Mouse (Mus musculus): ENCODE measurements around the gene Wdfy2. TPM values are rescaled to one million over a fixed set of nuclear protein-coding genes. Genes with fewer than 3 reads are reported as not detected.

The Wdfy2 gene
- polyA plus RNA-seq, 1 experiment: 9.5 TPM

GRCm38 (mm10) chr14:62842495-62842894 is 5.0 kb downstream of the Wdfy2 start:
- no peak overlapping the region for H3K4me3 ChIP-seq (ENCODE audit: extremely low read depth, insufficient read depth, insufficient read length)
- no peak for DNase-seq (ENCODE audit: low read depth in 1 of 2, low spot score in 2 of 2)
- peaks cover 1% of the 10 kb centered on the region; the same call in 1 of the 2 replicates for H3K36me3 ChIP-seq (ENCODE audit: control insufficient read depth, insufficient read depth, low read length)
- no peak for TF ChIP-seq CTCF (IDR thresholded peaks at IDR 0.05; ENCODE audit: extremely low read depth, insufficient read depth, insufficient read length, insufficient replicate concordance)
- TF ChIP-seq POLR2A (IDR thresholded peaks at IDR 0.05; ENCODE audit: low read depth, low read length): no peak
- no peak overlapping the region for H3K27ac ChIP-seq (ENCODE audit: insufficient read depth, low read length)
- no peaks in the 10 kb centered on the region for H3K27me3 ChIP-seq (ENCODE audit: control insufficient read depth, insufficient read depth, low read length)
- peaks cover 22% of the 10 kb centered on the region for H3K4me1 ChIP-seq (ENCODE audit: control insufficient read depth, insufficient read depth, insufficient read length)

DNA sequence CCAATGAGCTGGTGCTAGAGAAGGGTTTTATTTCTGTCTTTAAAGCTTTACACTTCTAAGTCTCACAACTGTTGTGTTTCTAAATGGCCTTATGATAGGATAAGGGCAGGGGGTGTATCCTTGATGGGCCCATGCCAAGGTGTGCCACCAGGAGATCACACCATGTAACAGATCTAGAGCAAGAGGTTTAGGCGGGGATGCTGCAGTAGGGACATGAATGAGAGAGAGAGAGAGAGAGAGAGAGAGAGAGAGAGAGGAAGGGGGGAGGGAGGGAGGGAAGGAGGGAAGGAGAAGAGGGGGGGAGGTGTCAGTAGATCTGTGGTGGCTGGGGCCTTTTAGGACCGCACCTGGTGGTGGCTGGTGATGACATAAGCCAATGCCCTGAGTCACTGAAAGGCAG is 5.5 kb downstream of the Wdfy2 start:
- TF ChIP-seq CTCF (IDR thresholded peaks at IDR 0.05; ENCODE audit: extremely low read depth, insufficient read depth, insufficient read length, insufficient replicate concordance) (no peak), POLR2A (IDR thresholded peaks at IDR 0.05; ENCODE audit: low read depth, low read length) (no peak)
- Histone ChIP-seq H3K36me3 (ENCODE audit: control insufficient read depth, insufficient read depth, low read length) (peaks cover 1% of the 10 kb centered on the region; the same call in 1 of the 2 replicates), H3K4me3 (ENCODE audit: extremely low read depth, insufficient read depth, insufficient read length) (no peak overlapping the region), H3K27me3 (ENCODE audit: control insufficient read depth, insufficient read depth, low read length) (no peaks in the 10 kb centered on the region), H3K4me1 (ENCODE audit: control insufficient read depth, insufficient read depth, insufficient read length) (peaks cover 22% of the 10 kb centered on the region), H3K27ac (ENCODE audit: insufficient read depth, low read length) (no peak overlapping the region)
- no peak for DNase-seq (ENCODE audit: low read depth in 1 of 2, low spot score in 2 of 2)
- 64% methylated on average over 2 of the region's 2 CpGs for WGBS

GRCm38 (mm10) chr14:62844226-62844625 is 6.7 kb downstream of the Wdfy2 start:
- WGBS: 85% methylated on average over 8 of the region's 8 CpGs

GRCm38 (mm10) chr14:62845011-62845840 is 7.7 kb downstream of the Wdfy2 start:
- TF ChIP-seq CTCF (IDR thresholded peaks at IDR 0.05; ENCODE audit: extremely low read depth, insufficient read depth, insufficient read length, insufficient replicate concordance) (no peak), POLR2A (IDR thresholded peaks at IDR 0.05; ENCODE audit: low read depth, low read length) (no peak)
- Histone ChIP-seq H3K27me3 (ENCODE audit: control insufficient read depth, insufficient read depth, low read length) (no peaks in the 10 kb centered on the region), H3K27ac (ENCODE audit: insufficient read depth, low read length) (peak overlapping the region; percentile 5; the same call in 1 of the 2 replicates), H3K36me3 (ENCODE audit: control insufficient read depth, insufficient read depth, low read length) (peaks cover 1% of the 10 kb centered on the region; the same call in 1 of the 2 replicates), H3K4me3 (ENCODE audit: extremely low read depth, insufficient read depth, insufficient read length) (no peak overlapping the region), H3K4me1 (ENCODE audit: control insufficient read depth, insufficient read depth, insufficient read length) (peaks cover 16% of the 10 kb centered on the region; the same call in 1 of the 2 replicates)
- WGBS: 40% methylated on average over 8 of the region's 8 CpGs
- DNase-seq (ENCODE audit: low read depth in 1 of 2, low spot score in 2 of 2): no peak

More at GRCm38 (mm10) chr14:62844226-62844625, 6.7 kb downstream of the Wdfy2 start:
- H3K27ac ChIP-seq (ENCODE audit: insufficient read depth, low read length): no peak overlapping the region
- H3K4me1 ChIP-seq (ENCODE audit: control insufficient read depth, insufficient read depth, insufficient read length): peaks cover 19% of the 10 kb centered on the region
- no peak overlapping the region for H3K4me3 ChIP-seq (ENCODE audit: extremely low read depth, insufficient read depth, insufficient read length)
- H3K36me3 ChIP-seq (ENCODE audit: control insufficient read depth, insufficient read depth, low read length): peaks cover 1% of the 10 kb centered on the region; the same call in 1 of the 2 replicates
- TF ChIP-seq POLR2A (IDR thresholded peaks at IDR 0.05; ENCODE audit: low read depth, low read length) (no peak), CTCF (IDR thresholded peaks at IDR 0.05; ENCODE audit: extremely low read depth, insufficient read depth, insufficient read length, insufficient replicate concordance) (no peak)
- no peak for DNase-seq (ENCODE audit: low read depth in 1 of 2, low spot score in 2 of 2)
- H3K27me3 ChIP-seq (ENCODE audit: control insufficient read depth, insufficient read depth, low read length): no peaks in the 10 kb centered on the region

DNA sequence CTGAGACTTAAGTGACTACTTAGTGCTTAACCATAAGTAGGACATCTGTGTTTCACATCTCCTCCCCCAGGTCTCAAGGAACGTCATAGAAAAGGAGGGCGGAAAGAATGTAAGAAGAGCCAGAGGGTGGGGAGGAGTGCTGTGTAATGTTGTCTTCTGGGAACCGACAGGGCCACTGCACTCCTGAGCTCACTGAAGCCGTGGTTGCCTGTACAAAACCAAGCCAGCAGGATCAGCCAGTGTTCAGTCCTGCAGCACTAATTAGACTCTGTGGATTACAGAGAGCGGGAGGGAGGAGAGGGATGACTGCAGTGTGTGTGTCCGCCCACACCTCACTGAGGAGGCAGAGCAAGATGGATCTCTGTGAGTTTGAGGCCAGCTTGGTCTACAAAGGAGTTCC is 13.5 kb downstream of the Wdfy2 start:
- Histone ChIP-seq H3K27ac (ENCODE audit: insufficient read depth, low read length) (no peak overlapping the region), H3K4me3 (ENCODE audit: extremely low read depth, insufficient read depth, insufficient read length) (no peak overlapping the region), H3K27me3 (ENCODE audit: control insufficient read depth, insufficient read depth, low read length) (no peaks in the 10 kb centered on the region), H3K36me3 (ENCODE audit: control insufficient read depth, insufficient read depth, low read length) (no peaks in the 10 kb centered on the region), H3K4me1 (ENCODE audit: control insufficient read depth, insufficient read depth, insufficient read length) (no peaks in the 10 kb centered on the region)
- DNase-seq (ENCODE audit: low read depth in 1 of 2, low spot score in 2 of 2): no peak
- WGBS: 87% methylated on average over 6 of the region's 6 CpGs
- TF ChIP-seq CTCF (IDR thresholded peaks at IDR 0.05; ENCODE audit: extremely low read depth, insufficient read depth, insufficient read length, insufficient replicate concordance): no peak
- no peak for TF ChIP-seq POLR2A (IDR thresholded peaks at IDR 0.05; ENCODE audit: low read depth, low read length)

DNA sequence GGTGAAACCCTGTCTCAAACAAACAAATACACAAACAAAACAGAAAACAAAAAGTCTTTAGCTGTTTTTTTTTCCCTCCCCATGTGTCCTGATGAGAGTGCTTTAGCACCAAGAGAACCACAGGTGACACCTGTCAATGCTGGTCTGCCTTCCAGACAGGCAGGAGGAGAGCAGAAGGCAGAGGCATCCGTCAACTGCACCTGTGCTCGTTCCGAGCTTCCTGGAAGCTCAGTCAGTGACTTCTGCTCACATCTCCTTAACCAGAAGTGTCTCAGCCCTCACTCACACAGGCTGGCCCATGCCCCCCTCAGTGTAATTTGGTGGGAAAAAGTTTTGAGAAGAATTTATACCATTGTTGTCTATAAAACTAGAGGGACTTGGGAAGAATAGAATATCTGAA is 15.4 kb downstream of the Wdfy2 start:
- Histone ChIP-seq H3K27me3 (ENCODE audit: control insufficient read depth, insufficient read depth, low read length) (no peaks in the 10 kb centered on the region), H3K4me1 (ENCODE audit: control insufficient read depth, insufficient read depth, insufficient read length) (peaks cover 3% of the 10 kb centered on the region; the same call in 1 of the 2 replicates), H3K4me3 (ENCODE audit: extremely low read depth, insufficient read depth, insufficient read length) (no peak overlapping the region), H3K27ac (ENCODE audit: insufficient read depth, low read length) (no peak overlapping the region), H3K36me3 (ENCODE audit: control insufficient read depth, insufficient read depth, low read length) (no peaks in the 10 kb centered on the region)
- WGBS: 71% methylated on average over 3 of the region's 3 CpGs
- no peak for TF ChIP-seq POLR2A (IDR thresholded peaks at IDR 0.05; ENCODE audit: low read depth, low read length)
- no peak for TF ChIP-seq CTCF (IDR thresholded peaks at IDR 0.05; ENCODE audit: extremely low read depth, insufficient read depth, insufficient read length, insufficient replicate concordance)
- DNase-seq (ENCODE audit: low read depth in 1 of 2, low spot score in 2 of 2): no peak

Data from spleen, adult 2 months (tissue).